Mouse (Mus musculus): ENCODE measurements around the gene B4galnt3.

DNA sequence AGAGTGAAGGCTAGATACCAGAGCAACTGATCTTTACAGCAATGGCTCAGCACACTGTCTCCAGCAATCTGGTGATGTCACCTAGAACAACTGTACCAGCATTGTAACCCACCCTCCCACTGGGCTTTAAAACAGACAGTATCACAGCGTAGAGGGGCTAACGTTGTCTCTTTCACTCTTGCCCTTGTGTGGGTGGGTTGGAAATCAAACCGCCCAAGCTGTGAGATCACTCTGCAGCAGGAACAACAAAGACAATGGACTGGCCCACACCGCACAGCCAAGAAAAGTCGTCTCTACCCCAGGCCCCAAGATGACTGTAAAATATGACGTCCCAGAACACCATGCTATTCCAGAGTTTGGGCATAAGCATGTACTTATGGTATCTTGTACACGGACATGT lies 64.6 kb downstream of the B4galnt3 start:
- TF ChIP-seq CTCF (IDR thresholded peaks at IDR 0.05; ENCODE audit: control insufficient read depth, insufficient read depth, insufficient read length) (no peak), MYOD1 (IDR thresholded peaks at IDR 0.05; ENCODE audit: control insufficient read depth, insufficient read length, low read depth) (no peak), MAX (IDR thresholded peaks at IDR 0.05) (no peak), CEBPB (IDR thresholded peaks at IDR 0.05; ENCODE audit: low read depth) (no peak)

Data from C2C12 (cell line).